Mouse (Mus musculus) intestine, postnatal 0 days (tissue): Measurements from ENCODE around the gene Gm21312. TPM values are rescaled to one million over a fixed set of nuclear protein-coding genes. Genes with fewer than 3 reads are reported as not detected.

Experiments used
- ATAC-seq: fragments of 200-750 bp; cut with Nextera tagmentation; 2 replicates; pipeline ENCODE4 v1.8.0; 2017; ENCODE audit warnings: mild to moderate bottlenecking, moderate TSS enrichment, moderate library complexity
- H3K27ac ChIP-seq: fragments of 300-500 bp; sonication (generic); 2 replicates; pipeline ENCODE4 v1.5.1; 2014; ENCODE audit warnings: mild to moderate bottlenecking, low read depth, low read length, moderate library complexity
- H3K27me3 ChIP-seq: fragments of 300-500 bp; sonication (generic); replicated peaks from 2 replicates; pipeline ENCODE4 v1.6.1; 2014; ENCODE audit warnings: low read length, mixed read lengths; ENCODE audit not compliant: control insufficient read depth, insufficient read depth
- H3K36me3 ChIP-seq: fragments of 300-500 bp; sonication (generic); 2 replicates; pipeline ENCODE4 v1.6.1; 2014; ENCODE audit warnings: mild to moderate bottlenecking, moderate library complexity; ENCODE audit not compliant: control insufficient read depth, insufficient read depth
- H3K4me1 ChIP-seq: fragments of 300-500 bp; sonication (generic); replicated peaks from 2 replicates; pipeline ENCODE4 v1.6.1; 2014; ENCODE audit warnings: antibody characterized with exemption, low read length, mixed read lengths; ENCODE audit not compliant: control insufficient read depth, insufficient read depth
- H3K4me2 ChIP-seq: fragments of 300-500 bp; sonication (generic); replicated peaks from 2 replicates; pipeline ENCODE4 v1.6.1; 2014; ENCODE audit warnings: low read depth, mild to moderate bottlenecking, moderate library complexity
- H3K4me3 ChIP-seq: fragments of 300-500 bp; sonication (generic); 2 replicates; pipeline ENCODE4 v1.5.1; 2014; ENCODE audit warnings: low read depth, low read length
- H3K9ac ChIP-seq: fragments of 300-500 bp; sonication (generic); 2 replicates; pipeline ENCODE4 v1.6.1; 2014; ENCODE audit warnings: mild to moderate bottlenecking, low read depth, low read length
- H3K9me3 ChIP-seq: fragments of 300-500 bp; sonication (generic); 2 replicates; pipeline ENCODE4 v1.6.1; 2016; ENCODE audit warnings: mixed run types; ENCODE audit not compliant: control insufficient read depth
- CTCF ChIP-seq: sonication (generic); IDR thresholded peaks from 2 replicates; pipeline ENCODE4 v1.5.1; 2016; ENCODE audit warnings: low read depth, mild to moderate bottlenecking, control low read depth, antibody characterized with exemption, moderate library complexity
- WGBS: fragments of 180-500 bp; shearing (Covaris S2); extraction: QIAGEN DNeasy Blood & Tissue Kit; methylation state at CpG from one replicate; pipeline ENCODE4 v1.1.7; 2014; 5-methylcytosine and 5-hydroxymethylcytosine counted together
- polyA plus RNA-seq: library from polyadenylated mRNA; unstranded; fragments of >200 nt; fragmentation: Nextera tagmentation; extraction: Ambion mirVana; gene quantifications from 2 replicates; pipeline ENCODE4 v1.2.1, GENCODE M21; 2015

Gm21312 gene
- polyA plus RNA-seq, 1 experiment from 2014 or later: not detected

DNA sequence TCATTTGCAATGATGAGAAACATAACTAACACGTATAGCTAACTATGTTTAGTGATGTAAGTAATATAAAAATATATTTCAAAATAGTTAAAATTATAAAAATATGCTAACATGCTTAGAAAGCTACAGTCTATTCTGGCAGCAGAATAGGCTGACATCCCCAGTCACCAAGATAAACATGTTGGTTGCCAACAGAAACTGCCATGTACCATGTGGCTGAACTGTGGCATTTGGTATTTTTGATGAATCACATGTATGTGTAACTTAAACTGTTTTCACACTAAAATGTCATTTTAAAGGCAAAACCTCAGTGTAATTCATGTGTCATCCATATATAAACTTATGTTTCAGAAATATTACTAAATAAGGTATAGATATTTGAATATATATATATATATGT is 32.8 kb downstream of the Gm21312 start:
- 81% methylated on average over 1 of the region's 1 CpGs for WGBS
- no peak for ATAC-seq
- Histone ChIP-seq H3K9me3 (no peaks in the 10 kb centered on the region), H3K4me2 (no peak overlapping the region), H3K36me3 (no peaks in the 10 kb centered on the region), H3K27ac (no peak overlapping the region), H3K27me3 (no peaks in the 10 kb centered on the region), H3K4me3 (no peak overlapping the region), H3K4me1 (no peaks in the 10 kb centered on the region), H3K9ac (no peak overlapping the region)
- no peak for TF ChIP-seq CTCF

- Histone ChIP-seq H3K4me1 (no peaks in the 10 kb centered on the region), H3K27ac (no peak overlapping the region), H3K9me3 (no peaks in the 10 kb centered on the region), H3K9ac (no peak overlapping the region), H3K27me3 (no peaks in the 10 kb centered on the region), H3K4me3 (no peak overlapping the region), H3K4me2 (no peak overlapping the region), H3K36me3 (no peaks in the 10 kb centered on the region)
- no peak for TF ChIP-seq CTCF
- 74% methylated on average over 3 of the region's 3 CpGs for WGBS
- no peak for ATAC-seq
These were observed 33.6 kb downstream of the Gm21312 start for GRCm38 (mm10) chr10:104210268-104210990.

DNA sequence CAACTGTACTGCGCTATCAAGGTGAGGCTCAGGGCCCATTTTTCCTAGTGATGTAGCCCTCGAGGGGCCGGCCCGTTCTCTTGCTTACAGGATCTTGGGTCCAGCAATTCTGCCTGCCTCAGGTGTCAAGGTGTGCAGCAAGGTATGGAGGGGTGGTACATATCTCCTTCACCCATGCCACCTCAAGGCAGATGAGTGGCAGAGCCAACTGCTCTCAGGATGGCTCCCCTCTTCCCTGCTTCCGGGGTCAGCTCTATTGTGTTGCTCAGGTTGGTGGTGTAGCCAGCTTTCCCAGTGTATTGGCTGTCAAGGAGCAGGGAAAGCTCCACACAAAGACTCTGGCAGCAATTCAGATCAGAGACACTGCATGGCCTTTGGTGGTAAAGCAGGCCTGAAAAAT is 37.7 kb downstream of the Gm21312 start:
- no peaks in the 10 kb centered on the region for H3K36me3 ChIP-seq
- H3K27ac ChIP-seq: no peak overlapping the region
- no peak for TF ChIP-seq CTCF
- no peak overlapping the region for H3K9ac ChIP-seq
- H3K4me1 ChIP-seq: no peaks in the 10 kb centered on the region
- no peaks in the 10 kb centered on the region for H3K9me3 ChIP-seq
- WGBS: 94% methylated on average over 5 of the region's 5 CpGs
- no peak; the same call in 1 of the 2 replicates for ATAC-seq
- H3K4me2 ChIP-seq: no peak overlapping the region
- no peak overlapping the region for H3K4me3 ChIP-seq
- no peaks in the 10 kb centered on the region for H3K27me3 ChIP-seq

- Histone ChIP-seq H3K36me3 (no peaks in the 10 kb centered on the region), H3K4me1 (no peaks in the 10 kb centered on the region), H3K4me2 (no peak overlapping the region), H3K4me3 (no peak overlapping the region), H3K27me3 (no peaks in the 10 kb centered on the region), H3K9me3 (no peaks in the 10 kb centered on the region), H3K27ac (no peak overlapping the region), H3K9ac (no peak overlapping the region)
- no peak for ATAC-seq
- WGBS: 83% methylated on average over 6 of the region's 6 CpGs
- TF ChIP-seq CTCF: no peak
These were observed 43.6 kb downstream of the Gm21312 start for GRCm38 (mm10) chr10:104220303-104221021.

Other genes with a start within 250 kb of the Gm21312 start
- gene Gm21293, start 34.0 kb upstream of the Gm21312 start, polyA plus RNA-seq: not detected in 2 replicates
- not detected in 2 replicates for gene Gm6763, start 25.5 kb upstream of the Gm21312 start, polyA plus RNA-seq
- not detected in 2 replicates for gene Gm8764, start 17.0 kb upstream of the Gm21312 start, polyA plus RNA-seq
- not detected in 2 replicates for gene Gm21304, start 8.5 kb upstream of the Gm21312 start, polyA plus RNA-seq
- gene Gm20765, start 8.5 kb downstream of the Gm21312 start, polyA plus RNA-seq: not detected in 2 replicates
- not detected in 2 replicates for gene Gm4340, start 17.0 kb downstream of the Gm21312 start, polyA plus RNA-seq